In the genomic region with DNA sequence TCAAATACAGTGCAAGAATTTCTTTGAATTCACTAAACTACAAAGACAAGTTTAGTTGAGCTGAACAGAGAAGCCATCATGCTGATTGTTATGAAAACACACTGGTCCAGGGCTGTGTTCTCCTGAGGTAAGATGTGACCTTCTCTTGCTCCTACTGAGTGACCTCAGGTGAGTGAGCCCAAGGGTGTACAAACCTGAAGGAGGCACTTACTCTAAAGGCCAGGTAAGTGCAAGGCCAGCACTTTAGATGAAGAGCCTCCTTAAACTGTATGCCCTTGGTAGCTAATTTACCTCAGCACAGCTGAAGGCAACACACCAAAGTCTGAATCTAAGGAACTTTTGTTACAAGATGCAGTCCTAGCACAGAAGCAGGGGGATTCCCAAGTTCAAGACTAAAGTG, we compare ENCODE assay signal across 13 mouse cellular contexts.
"Had no signal": no experiment of that assay in that cellular context is flagged by ENCODE, and none has a peak within 500 bp of the region (broad histone marks: within the 10 kb centered on the region; RNA-seq: fewer than 3 reads in every experiment).

No protein-coding gene starts in this region.

- H3K27me3 ChIP-seq: neural tube, embryonic 12.5 days; neural tube, embryonic 13.5 days; neural tube, embryonic 15.5 days; stomach, embryonic 15.5 days had no signal

- H3K4me2 ChIP-seq: neural tube, embryonic 12.5 days; neural tube, embryonic 13.5 days; neural tube, embryonic 15.5 days; stomach, embryonic 15.5 days had no signal

- H3K4me3 ChIP-seq: neural tube, embryonic 12.5 days; neural tube, embryonic 13.5 days; neural tube, embryonic 15.5 days; stomach, embryonic 15.5 days had no signal

- DNase-seq: retina, postnatal 1 day; right cerebral cortex, adult 18-20 months; right cerebral cortex, postnatal 14 days; right cerebral cortex, postnatal 25 days; right cerebral cortex, postnatal 4 days; spleen, adult 18-20 months; thymus, adult 18-20 months; thymus, postnatal 4 days had no signal

- H3K36me3 ChIP-seq: neural tube, embryonic 12.5 days; neural tube, embryonic 13.5 days; neural tube, embryonic 15.5 days; stomach, embryonic 15.5 days had no signal

- H3K9ac ChIP-seq: neural tube, embryonic 12.5 days; neural tube, embryonic 13.5 days; neural tube, embryonic 15.5 days; stomach, embryonic 15.5 days had no signal

- H3K9me3 ChIP-seq: neural tube, embryonic 12.5 days; neural tube, embryonic 13.5 days; neural tube, embryonic 15.5 days; stomach, embryonic 15.5 days had no signal

- H3K27ac ChIP-seq: neural tube, embryonic 12.5 days; neural tube, embryonic 13.5 days; neural tube, embryonic 15.5 days; stomach, embryonic 15.5 days; stomach, postnatal 0 days had no signal

- H3K4me1 ChIP-seq: neural tube, embryonic 12.5 days; neural tube, embryonic 13.5 days; neural tube, embryonic 15.5 days; stomach, embryonic 15.5 days had no signal
